22 mouse cellular contexts compared by ENCODE assay signal in genomic region chr9:43233515-43233914, GRCm38 (mm10). TPM values are rescaled to one million over a fixed set of nuclear protein-coding genes. Genes with fewer than 3 reads are reported as not detected.
A peak's percentile ranks its signal among the peaks of the same experiment; 100 is the strongest.
DNase-seq lines count a peak whose midpoint lies in the region; ATAC-seq and TF ChIP-seq lines count a peak whose summit lies in the region.
"Had no signal": no experiment of that assay in that cellular context is flagged by ENCODE, and none has a peak within 500 bp of the region (broad histone marks: within the 10 kb centered on the region; RNA-seq: fewer than 3 reads in every experiment).

No protein-coding gene starts in this region.

- peaks cover 53% of the 10 kb centered on the region for H3K4me1 ChIP-seq in liver, adult 2 months (ENCODE audit: control insufficient read depth, insufficient read depth, low read length)
- peaks cover 89% of the 10 kb centered on the region for H3K4me1 ChIP-seq in liver, embryonic 11.5 days (replicated peaks; ENCODE audit: control insufficient read depth, insufficient read depth, low read length)
- H3K4me1 ChIP-seq in stomach, embryonic 15.5 days: peaks cover 74% of the 10 kb centered on the region

- no peaks in the 10 kb centered on the region for H3K9me3 ChIP-seq in liver, embryonic 11.5 days (ENCODE audit: control insufficient read depth, low read length)
- no peaks in the 10 kb centered on the region for H3K9me3 ChIP-seq in stomach, embryonic 15.5 days
- H3K9me3 ChIP-seq: kidney, embryonic 15.5 days had no signal

- peaks cover 39% of the 10 kb centered on the region for H3K79me2 ChIP-seq in liver, adult 2 months (ENCODE audit: control insufficient read depth, insufficient read depth, low read length)

- peak overlapping the region; percentile 71; the same call in 1 of the 2 replicates for H3K27ac ChIP-seq in gastrocnemius, adult 2 months
- H3K27ac ChIP-seq in liver, adult 2 months (replicated peaks; ENCODE audit: insufficient read depth, low read depth, low read length): peak overlapping the region; percentile 89
- peak overlapping the region; percentile 95 for H3K27ac ChIP-seq in liver, embryonic 11.5 days (ENCODE audit: low read depth, low read length)
- H3K27ac ChIP-seq in stomach, embryonic 15.5 days: peak overlapping the region; percentile 89; the same call in 1 of the 2 replicates
- H3K27ac ChIP-seq: hindbrain, postnatal 0 days had no signal

- no peak for TF ChIP-seq POLR2A in liver, adult 2 months (IDR thresholded peaks at IDR 0.05; ENCODE audit: extremely low read depth, insufficient read depth, low read length)

- H3K4me2 ChIP-seq in liver, embryonic 11.5 days: peak overlapping the region; percentile 59; the same call in 1 of the 2 replicates
- H3K4me2 ChIP-seq in stomach, embryonic 15.5 days: 0 out of 2 replicates have a peak overlapping the region, but pooled peaks have one; percentile 36
- H3K4me2 ChIP-seq: kidney, embryonic 15.5 days had no signal

- no peak for TF ChIP-seq CTCF in gastrocnemius, adult 2 months (IDR thresholded peaks at IDR 0.05)
- TF ChIP-seq CTCF in liver, adult 2 months (IDR thresholded peaks at IDR 0.05; ENCODE audit: low read depth, low read length): no peak

- ATAC-seq in liver, embryonic 11.5 days (replicated peaks; ENCODE audit: low FRiP score): no peak
- no peak for ATAC-seq in stomach, embryonic 15.5 days (ENCODE audit: insufficient read depth, low FRiP score, low read depth)
- ATAC-seq: forebrain, embryonic 16.5 days; hindbrain, postnatal 0 days had no signal

- intact Hi-C loops in gastrocnemius, adult 2 months (cut with DNase I): no loop called here

- WGBS in liver, adult 2 months: 76% methylated on average over 1 of the region's 1 CpGs
- 84% methylated on average over 1 of the region's 1 CpGs for WGBS in liver, embryonic 11.5 days
- 89% methylated on average over 1 of the region's 1 CpGs for WGBS in stomach, embryonic 15.5 days

- peak overlapping the region; percentile 97 for H3K9ac ChIP-seq in liver, adult 2 months (ENCODE audit: low read depth, low read length)
- H3K9ac ChIP-seq in liver, embryonic 11.5 days (ENCODE audit: low read depth, low read length): peak overlapping the region; percentile 44
- H3K9ac ChIP-seq in stomach, embryonic 15.5 days: no peak overlapping the region
- H3K9ac ChIP-seq: kidney, embryonic 15.5 days had no signal

- no peak overlapping the region for H3K4me3 ChIP-seq in gastrocnemius, adult 2 months
- H3K4me3 ChIP-seq in liver, adult 2 months (ENCODE audit: insufficient read depth, low read depth, low read length): no peak overlapping the region
- no peak overlapping the region for H3K4me3 ChIP-seq in liver, embryonic 11.5 days (ENCODE audit: low read depth, low read length)
- no peak overlapping the region for H3K4me3 ChIP-seq in stomach, embryonic 15.5 days (replicated peaks)
- H3K4me3 ChIP-seq: kidney, embryonic 15.5 days had no signal

- DNase-seq in gastrocnemius, adult 2 months: no peak
- no peak for DNase-seq in gastrocnemius, postnatal 10 days
- no peak for DNase-seq in liver, adult 2 months (ENCODE audit: extremely low read depth, low read depth, low spot score)
- no peak for DNase-seq in liver
- no peak for DNase-seq in liver, embryonic 11.5 days (ENCODE audit: low spot score)
- no peak for DNase-seq in embryo, embryonic 10 days (ENCODE audit: low spot score)
- no peak for DNase-seq in yolk sac, embryonic 10.5 days (ENCODE audit: low spot score)
- DNase-seq: adrenal gland, adult 8-10 months; cerebellum, adult 11 months; cerebellum, postnatal 14 days; left cerebral cortex, postnatal 4 days; lung, postnatal 14 days; right cerebral cortex, postnatal 14 days; thymus, postnatal 4 days had no signal

- peaks cover 35% of the 10 kb centered on the region for H3K36me3 ChIP-seq in liver, adult 2 months (ENCODE audit: control insufficient read depth, insufficient read depth, low read length)
- H3K36me3 ChIP-seq in liver, embryonic 11.5 days (ENCODE audit: control insufficient read depth, insufficient read depth, low read length): peaks cover 11% of the 10 kb centered on the region
- H3K36me3 ChIP-seq in stomach, embryonic 15.5 days: no peaks in the 10 kb centered on the region

- H3K27me3 ChIP-seq in liver, adult 2 months (ENCODE audit: control insufficient read depth, insufficient read depth, low read length): no peaks in the 10 kb centered on the region
- H3K27me3 ChIP-seq in liver, embryonic 11.5 days (replicated peaks; ENCODE audit: control insufficient read depth, insufficient read depth, low read length): no peaks in the 10 kb centered on the region
- H3K27me3 ChIP-seq in stomach, embryonic 15.5 days (replicated peaks): no peaks in the 10 kb centered on the region
- H3K27me3 ChIP-seq: kidney, embryonic 15.5 days had no signal

RNA-seq across cellular contexts. Expression of gene Oaf, which starts 6.2 kb away (rescaled TPM):
- 1 to 10 TPM; 2.9 to 8.9 TPM for total RNA-seq in gastrocnemius, adult 2 months (2021)
- total RNA-seq in gastrocnemius, postnatal 10 days (2021): 10 to 100 TPM; 26.2 to 34.2 TPM
- 237 and 289 TPM in 2 replicates for total RNA-seq in liver, adult 2 months (2014; rRNA removed)
- 243 and 326 TPM in 2 replicates for polyA plus RNA-seq in liver, adult 2 months (2012; rRNA removed)
- 51.6 and 52.0 TPM in 2 replicates for polyA plus RNA-seq in liver, embryonic 11.5 days (2014; fragmentation: Nextera tagmentation; extraction: Ambion mirVana)
- 60.6 and 65.7 TPM in 2 replicates for polyA plus RNA-seq in stomach, embryonic 15.5 days (2015; fragmentation: Nextera tagmentation; extraction: Ambion mirVana)
- total RNA-seq: CH12.LX had no signal

RNA-seq across cellular contexts. Expression of gene Pou2f3, which starts 23.3 kb away (rescaled TPM):
- under 1 TPM; 0.11 to 0.15 TPM for total RNA-seq in gastrocnemius, adult 2 months (2021)
- under 1 TPM in 1 of 2 experiments, not detected in 1; 0.09 TPM for total RNA-seq in gastrocnemius, postnatal 10 days (2021)
- total RNA-seq in liver, adult 2 months (2014; rRNA removed): not detected in 2 replicates
- not detected in 2 replicates for polyA plus RNA-seq in liver, adult 2 months (2012; rRNA removed)
- not detected in 2 replicates for polyA plus RNA-seq in liver, embryonic 11.5 days (2014; fragmentation: Nextera tagmentation; extraction: Ambion mirVana)
- polyA plus RNA-seq in stomach, embryonic 15.5 days (2015; fragmentation: Nextera tagmentation; extraction: Ambion mirVana): 0.54 and 0.68 TPM in 2 replicates
- total RNA-seq: left cerebral cortex, postnatal 4 days had no signal
- polyA plus RNA-seq: erythroblast, embryonic 14.5 days; forebrain, embryonic 16.5 days; kidney, embryonic 15.5 days; midbrain, postnatal 0 days; neural tube, embryonic 11.5 days had no signal
